Mouse (Mus musculus): Measurements from ENCODE around the gene Cyfip2.

GRCm38 (mm10) chr11:46306776-46307175, 5.9 kb downstream of the Cyfip2 start:
- no peak for TF ChIP-seq CTCF (IDR thresholded peaks at IDR 0.05; ENCODE audit: insufficient read depth, low read depth, low read length)
- TF ChIP-seq POLR2A (IDR thresholded peaks at IDR 0.05; ENCODE audit: insufficient read depth, low read depth, low read length): no peak

Measured in olfactory bulb, adult 2 months (tissue).